ENCODE assay signal across 9 mouse cellular contexts in genomic region chr13:36732891-36733490, GRCm38 (mm10). TPM values are rescaled to one million over a fixed set of nuclear protein-coding genes. Genes with fewer than 3 reads are reported as not detected.
A peak's percentile ranks its signal among the peaks of the same experiment; 100 is the strongest.
DNase-seq lines count a peak whose midpoint lies in the region; ATAC-seq and TF ChIP-seq lines count a peak whose summit lies in the region.
"Had no signal": no experiment of that assay in that cellular context is flagged by ENCODE, and none has a peak within 500 bp of the region (broad histone marks: within the 10 kb centered on the region; RNA-seq: fewer than 3 reads in every experiment).

No protein-coding gene starts in this region.

- peaks cover 99% of the 10 kb centered on the region for H3K27me3 ChIP-seq in hindbrain, embryonic 10.5 days (ENCODE audit: insufficient read depth, poor library complexity, severe bottlenecking)
- peaks cover 69% of the 10 kb centered on the region for H3K27me3 ChIP-seq in liver, postnatal 0 days (ENCODE audit: insufficient read depth, low read length)

- H3K27ac ChIP-seq in gastrocnemius, adult 2 months = no peak overlapping the region
- H3K27ac ChIP-seq in hindbrain, embryonic 10.5 days = peak overlapping the region; percentile 76
- H3K27ac ChIP-seq in liver, postnatal 0 days (ENCODE audit: low read depth) = no peak overlapping the region

- TF ChIP-seq EP300 in liver, postnatal 0 days (IDR thresholded peaks at IDR 0.05; ENCODE audit: low read depth) = no peak

- no peaks in the 10 kb centered on the region for H3K9me3 ChIP-seq in hindbrain, embryonic 10.5 days
- no peaks in the 10 kb centered on the region for H3K9me3 ChIP-seq in liver, postnatal 0 days (ENCODE audit: low read length)

- H3K4me3 ChIP-seq in gastrocnemius, adult 2 months = peak overlapping the region; percentile 7; the same call in 1 of the 2 replicates
- peak overlapping the region; percentile 56 for H3K4me3 ChIP-seq in hindbrain, embryonic 10.5 days
- peak overlapping the region; percentile 51 for H3K4me3 ChIP-seq in liver, postnatal 0 days (ENCODE audit: low read depth, low read length)

- WGBS in hindbrain, embryonic 10.5 days = 7% methylated on average over 6 of the region's 6 CpGs
- WGBS in liver, postnatal 0 days (ENCODE audit: insufficient replicate concordance) = 11% methylated on average over 6 of the region's 6 CpGs

- H3K36me3 ChIP-seq in hindbrain, embryonic 10.5 days = no peaks in the 10 kb centered on the region
- H3K36me3 ChIP-seq in liver, postnatal 0 days (replicated peaks; ENCODE audit: insufficient read depth, low read length) = no peaks in the 10 kb centered on the region; the same call in 1 of the 2 replicates

- H3K4me2 ChIP-seq in liver, postnatal 0 days (ENCODE audit: low read depth, low read length) = peak overlapping the region; percentile 76

- peaks cover 31% of the 10 kb centered on the region for H3K4me1 ChIP-seq in hindbrain, embryonic 10.5 days (replicated peaks)
- peaks cover 15% of the 10 kb centered on the region for H3K4me1 ChIP-seq in liver, postnatal 0 days (ENCODE audit: insufficient read depth)

- TF ChIP-seq CTCF in gastrocnemius, adult 2 months (IDR thresholded peaks at IDR 0.05) = no peak
- TF ChIP-seq CTCF in liver, postnatal 0 days (IDR thresholded peaks at IDR 0.05; ENCODE audit: low read depth) = no peak

- no peak for DNase-seq in gastrocnemius, adult 2 months
- no peak for DNase-seq in gastrocnemius, postnatal 14 days
- peak; percentile 43 for DNase-seq in brain, adult 2 months (ENCODE audit: low read depth, low spot score)
- no peak for DNase-seq in hindbrain, embryonic 10.5 days (ENCODE audit: low spot score)
- no peak for DNase-seq in liver, postnatal 0 days
- DNase-seq in frontal cortex, postnatal 36 days (ENCODE audit: low spot score in 2 of 2) = no peak
- no peak for DNase-seq in adipocyte (ENCODE audit: low spot score)
- DNase-seq in kidney, postnatal 14 days = no peak
- DNase-seq: layer of hippocampus, postnatal 36 days had no signal

- intact Hi-C loops in gastrocnemius, adult 2 months (cut with DNase I) = no loop called here
- intact Hi-C loops in gastrocnemius, postnatal 14 days (cut with DNase I; ENCODE audit: low total_unique reads) = no loop called here

- ATAC-seq in liver, postnatal 0 days = no peak

- no peak overlapping the region; the same call in 1 of the 2 replicates for H3K9ac ChIP-seq in liver, postnatal 0 days (replicated peaks)

RNA-seq across cellular contexts. Expression of gene Nrn1, which starts 1.9 kb away (rescaled TPM):
- total RNA-seq in gastrocnemius, adult 2 months (2021) = under 1 TPM; 0.92 to 0.98 TPM
- total RNA-seq in gastrocnemius, postnatal 14 days (2021) = 1 to 10 TPM; 1.5 to 1.7 TPM
- 10.8 and 21.6 TPM in 2 replicates for polyA plus RNA-seq in hindbrain, embryonic 10.5 days (2016; fragmentation: Nextera tagmentation; extraction: Ambion mirVana)
- 97.4 and 98.7 TPM in 2 replicates for polyA plus RNA-seq in liver, postnatal 0 days (2015; fragmentation: Nextera tagmentation; extraction: Ambion mirVana)
